Mouse (Mus musculus): ENCODE measurements at regions not wholly inside any gene's neighbourhood (a gene's known extent, or its start where the extent isn't known, plus 50 kb on each side); places are given as distances from the start of the nearest gene placed in this dataset.

DNA sequence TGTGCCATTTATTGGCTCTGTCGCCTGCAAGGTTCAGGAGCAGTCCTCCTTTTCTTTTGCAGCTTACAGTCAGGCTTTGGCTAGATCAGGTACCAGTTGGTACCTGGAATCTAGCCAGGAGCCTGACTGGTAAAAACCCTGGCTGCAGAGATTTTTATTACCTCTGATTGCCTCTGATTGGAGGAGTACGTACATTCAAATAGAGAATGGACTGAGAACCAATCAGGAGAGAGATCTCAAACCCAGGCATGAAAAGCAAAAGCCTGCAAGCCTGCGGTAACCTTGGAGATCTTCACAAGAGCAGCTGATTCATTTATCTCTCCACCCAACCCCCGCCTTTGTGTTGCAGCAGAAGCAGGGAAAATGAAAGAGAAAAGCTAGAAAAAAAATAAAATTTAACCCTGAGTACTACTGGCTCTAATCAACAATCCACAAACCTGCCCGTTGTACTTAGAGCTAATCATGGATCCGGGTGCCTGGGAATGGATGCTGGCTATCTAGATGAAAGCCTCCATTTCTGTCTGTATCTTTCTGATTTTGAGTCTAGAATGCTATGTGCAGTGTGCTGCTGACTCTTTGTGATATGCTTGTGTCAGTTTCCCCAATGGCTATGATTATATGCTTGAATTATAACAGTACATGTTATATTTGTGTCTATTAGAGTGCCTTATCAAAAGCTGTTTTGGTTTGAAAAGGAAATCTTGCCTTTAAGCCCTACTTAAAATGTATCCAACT lies 406.2 kb upstream of the Ndn start:
- no peaks in the 10 kb centered on the region for H3K4me1 ChIP-seq (replicated peaks; ENCODE audit: insufficient read depth, low read length)
- DNase-seq (ENCODE audit: low spot score) (peak; percentile 11), ATAC-seq (replicated peaks; ENCODE audit: low FRiP score, low read depth) (peak; percentile 72)
- no peaks in the 10 kb centered on the region for H3K36me3 ChIP-seq (ENCODE audit: insufficient read depth, low read length)
- H3K27ac ChIP-seq = no peak overlapping the region
- WGBS = 58% methylated on average over 6 of the region's 6 CpGs
- no peaks in the 10 kb centered on the region for H3K27me3 ChIP-seq (ENCODE audit: insufficient read depth, low read length)
- H3K9ac ChIP-seq (ENCODE audit: low read depth, low read length) = no peak overlapping the region
- H3K4me2 ChIP-seq (ENCODE audit: low read length) = no peak overlapping the region
- TF ChIP-seq CTCF (IDR thresholded peaks at IDR 0.05; ENCODE audit: low read depth) = no peak
- no peaks in the 10 kb centered on the region for H3K9me3 ChIP-seq (replicated peaks; ENCODE audit: low read length)
- H3K4me3 ChIP-seq (replicated peaks; ENCODE audit: low read depth, low read length) = no peak overlapping the region

GRCm38 (mm10) chr7:61982203-61982932 lies 364.0 kb upstream of the Ndn start:
- 47% methylated on average over 2 of the region's 2 CpGs for WGBS
- no peak for TF ChIP-seq CTCF (IDR thresholded peaks at IDR 0.05; ENCODE audit: low read depth)
- Histone ChIP-seq H3K4me1 (replicated peaks; ENCODE audit: insufficient read depth, low read length) (no peaks in the 10 kb centered on the region), H3K36me3 (ENCODE audit: insufficient read depth, low read length) (no peaks in the 10 kb centered on the region), H3K4me2 (ENCODE audit: low read length) (no peak overlapping the region), H3K27ac (no peak overlapping the region), H3K27me3 (ENCODE audit: insufficient read depth, low read length) (no peaks in the 10 kb centered on the region), H3K4me3 (replicated peaks; ENCODE audit: low read depth, low read length) (no peak overlapping the region), H3K9me3 (replicated peaks; ENCODE audit: low read length) (no peaks in the 10 kb centered on the region), H3K9ac (ENCODE audit: low read depth, low read length) (no peak overlapping the region)
- DNase-seq (ENCODE audit: low spot score) (peak; percentile 61), ATAC-seq (replicated peaks; ENCODE audit: low FRiP score, low read depth) (no peak)

DNA sequence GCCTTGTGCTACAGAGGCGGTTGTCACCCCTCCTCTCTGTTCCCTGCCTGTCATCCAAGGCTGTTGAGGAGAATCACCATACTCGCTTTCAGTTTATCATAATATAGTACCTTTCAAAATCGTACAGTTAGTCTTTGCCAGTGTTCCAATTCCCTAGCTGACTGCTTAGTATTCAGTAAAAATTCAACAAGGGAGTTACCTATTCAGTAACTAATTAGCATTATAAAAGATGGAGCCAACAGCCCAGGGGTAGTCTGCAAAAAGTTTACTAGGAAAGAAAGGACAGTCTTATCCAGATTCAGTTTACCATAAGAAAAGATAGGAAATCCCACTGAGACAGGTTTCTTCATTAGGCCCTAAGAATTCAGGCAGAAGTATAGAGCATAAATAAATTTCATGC lies 319.7 kb upstream of the Ndn start:
- no peak overlapping the region for H3K9ac ChIP-seq (ENCODE audit: low read depth, low read length)
- no peak overlapping the region for H3K4me2 ChIP-seq (ENCODE audit: low read length)
- no peak overlapping the region for H3K27ac ChIP-seq
- H3K4me3 ChIP-seq (replicated peaks; ENCODE audit: low read depth, low read length) = no peak overlapping the region
- no peaks in the 10 kb centered on the region for H3K4me1 ChIP-seq (replicated peaks; ENCODE audit: insufficient read depth, low read length)
- WGBS = 80% methylated on average over 3 of the region's 3 CpGs
- ATAC-seq (replicated peaks; ENCODE audit: low FRiP score, low read depth) = no peak
- no peaks in the 10 kb centered on the region for H3K36me3 ChIP-seq (ENCODE audit: insufficient read depth, low read length)
- H3K27me3 ChIP-seq (ENCODE audit: insufficient read depth, low read length) = no peaks in the 10 kb centered on the region
- DNase-seq (ENCODE audit: low spot score) = no peak
- no peak for TF ChIP-seq CTCF (IDR thresholded peaks at IDR 0.05; ENCODE audit: low read depth)
- no peaks in the 10 kb centered on the region for H3K9me3 ChIP-seq (replicated peaks; ENCODE audit: low read length)

GRCm38 (mm10) chr7:62045743-62046451 lies 300.5 kb upstream of the Ndn start:
- no peaks in the 10 kb centered on the region for H3K27me3 ChIP-seq (ENCODE audit: insufficient read depth, low read length)
- no peaks in the 10 kb centered on the region for H3K36me3 ChIP-seq (ENCODE audit: insufficient read depth, low read length)
- no peak overlapping the region for H3K9ac ChIP-seq (ENCODE audit: low read depth, low read length)
- H3K4me1 ChIP-seq (replicated peaks; ENCODE audit: insufficient read depth, low read length) = no peaks in the 10 kb centered on the region
- no peaks in the 10 kb centered on the region for H3K9me3 ChIP-seq (replicated peaks; ENCODE audit: low read length)
- H3K4me2 ChIP-seq (ENCODE audit: low read length) = no peak overlapping the region
- ATAC-seq (replicated peaks; ENCODE audit: low FRiP score, low read depth) = no peak
- H3K4me3 ChIP-seq (replicated peaks; ENCODE audit: low read depth, low read length) = no peak overlapping the region
- no peak for TF ChIP-seq CTCF (IDR thresholded peaks at IDR 0.05; ENCODE audit: low read depth)
- H3K27ac ChIP-seq = no peak overlapping the region
- 59% methylated on average over 3 of the region's 3 CpGs for WGBS
- DNase-seq (ENCODE audit: low spot score) = no peak

GRCm38 (mm10) chr7:62046452-62046809 lies 299.9 kb upstream of the Ndn start:
- ATAC-seq (replicated peaks; ENCODE audit: low FRiP score, low read depth) (no peak), DNase-seq (ENCODE audit: low spot score) (no peak)
- no peak for TF ChIP-seq CTCF (IDR thresholded peaks at IDR 0.05; ENCODE audit: low read depth)
- H3K4me3 ChIP-seq (replicated peaks; ENCODE audit: low read depth, low read length) = no peak overlapping the region
- WGBS = 87% methylated on average over 2 of the region's 2 CpGs
- H3K9ac ChIP-seq (ENCODE audit: low read depth, low read length) = no peak overlapping the region
- no peaks in the 10 kb centered on the region for H3K36me3 ChIP-seq (ENCODE audit: insufficient read depth, low read length)
- H3K4me1 ChIP-seq (replicated peaks; ENCODE audit: insufficient read depth, low read length) = no peaks in the 10 kb centered on the region
- H3K4me2 ChIP-seq (ENCODE audit: low read length) = no peak overlapping the region
- H3K27me3 ChIP-seq (ENCODE audit: insufficient read depth, low read length) = no peaks in the 10 kb centered on the region
- H3K27ac ChIP-seq = no peak overlapping the region
- no peaks in the 10 kb centered on the region for H3K9me3 ChIP-seq (replicated peaks; ENCODE audit: low read length)

DNA sequence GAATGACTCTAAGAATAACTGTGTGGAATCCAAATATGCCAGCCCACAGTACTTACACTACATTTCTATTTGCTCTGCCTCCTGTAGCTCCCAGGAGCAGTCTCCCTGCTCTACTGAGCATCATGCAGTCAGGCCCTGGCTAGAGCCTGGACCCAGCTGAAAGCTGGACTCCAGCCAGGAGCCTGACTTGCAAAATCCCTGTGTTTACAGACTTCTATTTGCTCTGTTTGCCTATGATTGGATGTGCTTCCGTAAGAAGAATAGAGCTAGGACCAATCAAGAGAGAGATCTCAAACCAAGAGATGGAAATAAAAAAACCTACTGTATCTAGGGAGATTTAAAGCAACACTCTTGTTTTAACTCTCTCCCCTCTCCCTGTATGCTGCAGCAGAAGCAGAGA lies 267.8 kb upstream of the Ndn start:
- Histone ChIP-seq H3K4me1 (replicated peaks; ENCODE audit: insufficient read depth, low read length) (no peaks in the 10 kb centered on the region), H3K36me3 (ENCODE audit: insufficient read depth, low read length) (no peaks in the 10 kb centered on the region), H3K27ac (no peak overlapping the region), H3K9ac (ENCODE audit: low read depth, low read length) (no peak overlapping the region), H3K27me3 (ENCODE audit: insufficient read depth, low read length) (no peaks in the 10 kb centered on the region), H3K4me2 (ENCODE audit: low read length) (no peak overlapping the region), H3K4me3 (replicated peaks; ENCODE audit: low read depth, low read length) (no peak overlapping the region), H3K9me3 (replicated peaks; ENCODE audit: low read length) (no peaks in the 10 kb centered on the region)
- 68% methylated on average over 1 of the region's 1 CpGs for WGBS
- peak; percentile 40 for DNase-seq (ENCODE audit: low spot score)
- peak; percentile 65; the same call in 1 of the 2 replicates for ATAC-seq (replicated peaks; ENCODE audit: low FRiP score, low read depth)
- no peak for TF ChIP-seq CTCF (IDR thresholded peaks at IDR 0.05; ENCODE audit: low read depth)

Measured in kidney, postnatal 0 days (tissue).